Mouse (Mus musculus) kidney, postnatal 4 days (tissue): ENCODE results near the gene Cdkl1.

Experiments
- DNase-seq, 2 experiments: peaks; one replicate each; pipeline ENCODE4 v3.0.0; 2021; ENCODE audit warnings: mixed read lengths in 2 of 2

Cdkl1 gene

DNA sequence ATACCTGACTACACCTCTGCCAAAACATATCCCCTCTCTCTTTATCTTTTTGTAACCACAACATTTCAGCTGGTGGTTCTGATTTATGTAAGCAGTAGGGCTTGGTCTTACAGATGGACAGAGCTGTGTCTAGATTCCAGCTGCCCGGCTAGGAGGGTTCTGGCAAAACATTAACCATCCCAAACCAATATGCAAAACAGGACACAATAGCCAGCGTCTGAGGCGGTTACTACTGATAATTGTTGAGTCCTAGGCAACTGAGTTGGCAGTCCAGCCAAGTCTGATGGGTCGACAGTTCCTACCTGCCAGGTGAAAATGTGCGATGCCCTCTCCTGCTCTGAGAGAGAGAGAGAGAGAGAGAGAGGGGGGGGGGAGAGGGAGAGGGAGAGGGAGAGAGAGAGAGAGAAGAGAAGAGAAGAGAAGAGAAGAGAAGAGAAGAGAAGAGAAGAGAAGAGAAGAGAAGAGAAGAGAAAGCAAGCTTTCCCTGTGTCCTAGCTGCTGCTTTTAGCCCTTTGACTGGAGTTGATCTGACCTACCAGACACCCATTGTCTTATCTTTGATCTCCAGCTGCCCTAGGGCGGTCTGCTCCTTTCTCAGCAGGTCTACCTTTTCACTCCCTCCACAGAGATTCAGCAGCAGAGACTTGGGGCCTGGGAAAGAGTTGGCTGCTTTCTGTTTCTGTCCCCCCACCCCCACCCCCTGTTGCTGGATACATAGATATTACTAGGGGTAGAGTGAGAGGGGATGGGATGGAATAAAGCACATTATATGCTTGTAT, 7.6 kb downstream of the Cdkl1 start:
- peak; percentile 29 to 57 for DNase-seq

DNA sequence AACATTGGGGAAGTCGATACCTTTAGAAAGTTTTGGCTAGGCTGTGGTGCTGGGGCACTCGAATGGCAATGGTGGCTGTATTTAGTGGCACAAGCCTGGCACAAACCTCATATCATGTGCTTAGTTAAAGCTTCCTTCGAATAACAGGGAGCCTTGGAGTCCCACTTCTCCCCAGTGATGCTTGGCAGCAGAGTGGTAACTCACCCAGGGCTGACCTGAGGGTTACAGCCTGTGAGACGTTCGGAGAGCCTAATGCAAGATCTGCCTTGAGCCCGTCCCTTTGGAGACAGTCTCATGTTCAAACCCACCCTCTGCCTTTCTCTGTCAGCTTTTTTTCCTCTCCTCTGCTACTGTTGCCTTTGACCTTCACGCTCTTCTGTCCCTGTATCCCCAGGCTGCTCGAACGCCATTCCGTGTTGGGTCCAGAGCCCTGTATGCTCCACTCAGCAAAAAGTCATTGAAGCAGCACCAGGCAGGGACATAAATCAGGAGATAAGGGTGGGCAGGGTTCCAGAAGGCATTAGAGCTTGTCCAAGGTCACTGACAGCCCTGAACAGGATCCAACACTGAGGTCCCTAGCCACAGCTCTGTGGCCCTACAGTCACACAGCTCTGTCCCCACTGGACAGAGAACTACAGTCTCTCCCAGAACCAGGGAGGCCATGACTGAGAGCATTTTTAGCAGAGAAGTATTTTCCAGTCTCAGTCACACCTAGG, 9.0 kb downstream of the Cdkl1 start:
- DNase-seq, result peak; percentile 79 to 84

DNA sequence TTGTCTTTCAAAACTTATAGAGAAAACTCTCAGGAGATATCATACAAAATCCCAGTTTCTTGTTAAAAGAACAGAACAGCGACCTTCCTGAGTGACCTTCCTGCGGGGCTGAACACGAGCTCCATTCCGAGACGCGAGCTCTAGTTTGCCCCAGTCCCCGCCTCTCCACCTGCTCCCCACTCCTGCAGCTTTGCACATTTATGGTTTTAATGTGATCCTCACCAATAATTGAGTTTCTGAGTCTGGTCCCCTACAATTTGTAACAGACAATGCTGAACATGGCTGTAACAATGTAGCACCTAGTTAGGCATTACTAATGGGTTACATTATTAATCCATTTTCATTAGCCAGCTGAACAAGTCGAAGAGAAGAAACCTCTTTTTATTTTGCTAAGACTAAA, 9.6 kb downstream of the Cdkl1 start:
- DNase-seq, result peak in 1 of 2 experiments; percentile 35

DNA sequence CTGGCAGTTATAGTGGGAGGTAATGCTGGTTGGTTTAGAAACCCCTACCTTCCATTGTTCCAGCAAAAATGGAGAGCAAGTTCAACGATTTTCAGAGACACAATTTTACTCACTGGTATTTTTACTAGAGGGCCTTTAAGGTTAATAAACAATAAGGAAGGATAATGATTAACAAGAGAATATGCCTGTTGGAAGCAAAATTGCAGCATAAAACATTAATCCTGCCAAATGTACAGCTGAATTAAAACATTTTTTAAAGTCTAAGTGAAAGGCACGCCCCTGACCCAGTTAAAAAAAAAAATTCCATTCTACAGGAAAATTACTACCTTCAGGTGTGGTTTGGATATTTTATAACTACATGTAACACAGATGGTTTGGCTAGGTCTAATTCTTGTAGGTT, 13.1 kb downstream of the Cdkl1 start:
- no peak for DNase-seq

DNA sequence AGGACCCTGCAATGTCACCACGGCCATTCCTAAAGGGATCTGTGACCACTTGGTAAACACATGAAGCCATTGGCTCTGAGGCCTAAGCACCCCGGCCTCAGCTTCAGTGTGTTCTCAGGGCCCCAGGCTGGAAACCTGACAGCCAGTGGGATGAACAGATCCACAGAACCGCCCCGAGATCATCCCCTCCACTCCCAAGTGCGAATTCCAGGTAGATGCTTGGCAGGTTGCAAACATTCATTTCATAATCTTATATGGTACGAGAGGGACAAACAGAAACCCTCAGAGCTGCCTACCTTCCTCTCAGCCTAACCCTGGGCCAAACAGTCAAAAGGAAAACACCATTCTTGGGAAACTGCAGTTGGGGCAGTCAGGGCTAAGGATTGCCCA, 13.7 kb downstream of the Cdkl1 start:
- peak in 1 of 2 experiments; percentile 30 for DNase-seq

DNA sequence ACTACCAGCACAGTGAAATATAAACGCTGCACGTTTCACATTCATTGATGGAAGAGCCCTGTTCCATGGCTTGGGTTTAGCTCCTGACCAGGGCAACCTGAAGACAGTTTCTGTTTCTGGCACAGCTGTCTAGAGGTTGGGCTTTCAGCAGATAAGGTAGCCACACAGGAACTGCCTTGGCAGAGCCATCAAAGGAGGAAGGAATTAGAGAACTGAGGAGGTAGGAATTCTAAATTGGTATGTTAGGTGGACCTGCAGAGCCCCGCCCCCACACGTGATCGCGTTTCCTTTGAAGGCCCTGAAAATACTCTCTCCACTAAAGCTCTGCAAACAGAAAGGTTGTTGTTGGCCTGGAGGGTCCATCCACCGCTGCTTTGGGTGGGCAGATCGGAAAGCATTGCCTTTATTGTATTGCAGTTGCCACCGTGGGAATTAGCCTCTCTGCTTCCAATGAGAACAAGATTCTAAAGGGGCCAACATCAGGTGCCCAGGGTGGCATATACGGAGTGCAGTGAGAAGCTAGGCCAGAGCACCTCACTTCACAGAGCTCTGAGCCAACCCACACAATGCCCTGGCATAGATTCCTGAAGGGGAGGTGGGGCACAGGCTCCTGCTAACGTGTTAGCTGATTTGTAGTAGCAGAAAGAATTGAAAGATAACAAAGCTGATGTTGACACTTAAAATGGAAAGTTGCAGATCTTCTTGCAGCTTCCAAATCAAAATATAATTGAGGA, 14.3 kb downstream of the Cdkl1 start:
- DNase-seq, result peak; percentile 53 to 72

DNA sequence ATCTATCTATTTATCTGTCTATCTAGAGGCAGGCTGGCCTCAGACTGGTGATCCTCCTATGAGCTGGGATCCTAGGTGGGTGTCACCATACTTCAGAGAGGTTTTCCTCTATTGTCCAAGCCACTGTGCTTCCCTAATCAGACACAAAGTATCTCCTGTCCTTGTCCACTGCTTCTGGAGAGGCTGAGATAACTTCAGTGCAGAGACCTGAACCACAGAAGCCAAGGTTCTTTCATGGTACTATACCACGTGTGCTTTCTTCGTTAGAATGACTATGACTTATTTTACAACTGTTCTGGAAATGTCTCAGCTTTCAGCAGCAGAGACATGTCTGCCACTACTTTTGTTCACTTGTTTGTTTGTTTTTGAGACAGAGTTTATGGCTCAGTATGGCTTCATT, 22.2 kb downstream of the Cdkl1 start:
- DNase-seq, result no peak

DNA sequence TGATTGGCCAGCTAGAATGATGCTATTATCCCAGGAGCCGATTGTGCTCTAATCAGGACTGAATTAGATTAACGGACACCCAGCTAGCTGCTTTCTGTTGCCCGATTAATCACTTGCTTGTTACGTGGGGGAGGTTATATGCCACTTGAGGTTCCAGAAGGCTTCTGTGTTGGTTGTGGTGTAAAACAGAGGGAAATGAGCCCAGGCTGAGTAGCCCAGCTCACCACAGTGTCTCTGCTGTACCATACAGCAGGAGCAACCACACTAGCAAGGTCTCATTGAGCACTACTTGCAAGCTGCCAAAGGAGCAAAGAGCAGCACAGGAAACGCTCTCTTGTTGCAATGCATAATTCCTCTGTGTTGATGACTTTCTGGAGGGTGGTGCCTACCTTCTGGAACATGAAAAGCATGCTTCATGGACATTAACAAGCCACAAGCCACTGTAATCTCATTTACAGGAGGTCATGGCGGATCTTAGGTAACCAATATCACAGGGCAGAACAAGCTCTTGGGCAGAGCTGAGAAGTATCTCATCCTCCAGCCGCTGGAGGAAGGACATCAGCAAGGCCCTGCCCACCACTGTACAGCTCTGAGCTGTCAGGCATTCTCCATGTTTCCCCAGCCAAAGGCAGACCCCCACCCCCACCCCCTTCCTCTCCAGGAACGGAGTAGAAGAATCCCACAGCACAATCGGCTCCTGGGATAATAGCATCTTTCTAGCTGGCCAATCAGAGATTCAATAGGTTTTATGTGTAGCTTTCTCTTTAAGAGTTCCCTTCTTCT, 23.4 kb downstream of the Cdkl1 start:
- no peak for DNase-seq

DNA sequence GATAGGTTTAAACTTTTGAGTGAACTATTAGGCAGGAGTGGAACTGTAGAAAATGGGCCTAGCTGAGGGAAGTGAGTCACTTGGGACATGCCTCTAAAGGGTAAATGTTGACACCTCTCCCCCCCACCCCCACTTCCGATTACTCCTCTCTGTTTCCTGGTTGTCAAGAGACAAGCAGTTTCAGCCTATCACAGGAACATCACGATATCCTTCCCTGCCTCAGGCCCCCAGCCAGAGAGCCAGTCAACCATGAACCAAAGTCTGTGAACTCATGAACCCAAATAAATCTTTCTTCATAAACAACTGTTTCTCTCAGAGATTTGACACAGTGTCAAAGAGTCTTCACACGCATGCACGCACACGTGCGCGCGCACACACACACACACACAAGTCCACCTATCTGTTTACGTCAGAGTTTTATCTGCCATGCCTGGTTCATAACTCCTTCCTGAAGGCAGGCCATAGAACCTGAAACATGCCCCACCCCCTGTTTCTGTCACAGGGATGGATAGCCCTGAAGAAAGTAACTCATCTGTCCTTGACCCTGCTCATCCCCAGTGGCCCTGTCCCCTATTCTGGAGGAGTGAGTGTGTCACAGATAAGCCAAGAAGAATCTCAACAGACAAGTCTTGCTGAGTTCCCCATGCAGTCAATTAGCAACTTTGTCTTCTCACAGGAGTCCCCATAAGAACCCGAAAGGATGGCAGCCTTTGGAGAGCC, 24.7 kb downstream of the Cdkl1 start:
- peak in 1 of 2 experiments; percentile 64 for DNase-seq

DNA sequence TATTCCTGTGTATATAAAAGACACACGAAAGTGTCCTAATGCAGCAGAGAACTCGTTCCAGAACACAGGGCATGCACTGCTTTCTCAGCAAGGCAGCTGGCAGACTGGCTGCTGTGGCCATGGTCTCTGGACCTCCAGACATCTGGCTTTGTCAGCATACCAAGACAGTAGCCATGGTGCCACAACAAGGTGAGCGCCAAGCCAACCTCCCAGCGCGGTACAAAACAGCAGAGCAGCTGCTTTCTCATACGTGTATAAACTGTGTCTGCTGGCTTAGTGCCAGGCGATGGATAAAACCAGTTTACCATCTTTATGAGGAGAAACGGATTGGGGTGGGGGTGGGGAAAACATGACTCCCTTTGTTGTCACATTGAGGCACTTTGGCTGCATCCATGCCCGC, 25.5 kb downstream of the Cdkl1 start:
- no peak for DNase-seq

DNA sequence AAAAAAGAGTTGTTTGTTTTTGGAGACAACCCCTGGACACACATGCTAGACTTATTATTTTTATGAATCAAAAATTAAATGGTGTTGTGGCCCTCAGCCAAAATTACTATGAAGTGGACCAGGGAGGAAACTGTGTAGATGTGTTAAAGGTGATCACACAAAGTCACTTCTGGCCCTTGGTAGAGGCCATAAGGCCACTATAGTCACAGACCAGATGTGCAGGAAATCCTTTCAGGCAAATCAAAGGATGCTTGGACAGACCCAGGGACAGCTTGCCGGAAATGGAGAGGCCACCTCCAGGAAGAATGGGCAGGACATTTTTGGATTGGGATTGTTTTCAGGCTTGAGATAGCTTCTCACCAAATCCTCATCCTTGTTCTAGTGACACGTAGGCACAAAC, 29.5 kb downstream of the Cdkl1 start:
- no peak for DNase-seq

DNA sequence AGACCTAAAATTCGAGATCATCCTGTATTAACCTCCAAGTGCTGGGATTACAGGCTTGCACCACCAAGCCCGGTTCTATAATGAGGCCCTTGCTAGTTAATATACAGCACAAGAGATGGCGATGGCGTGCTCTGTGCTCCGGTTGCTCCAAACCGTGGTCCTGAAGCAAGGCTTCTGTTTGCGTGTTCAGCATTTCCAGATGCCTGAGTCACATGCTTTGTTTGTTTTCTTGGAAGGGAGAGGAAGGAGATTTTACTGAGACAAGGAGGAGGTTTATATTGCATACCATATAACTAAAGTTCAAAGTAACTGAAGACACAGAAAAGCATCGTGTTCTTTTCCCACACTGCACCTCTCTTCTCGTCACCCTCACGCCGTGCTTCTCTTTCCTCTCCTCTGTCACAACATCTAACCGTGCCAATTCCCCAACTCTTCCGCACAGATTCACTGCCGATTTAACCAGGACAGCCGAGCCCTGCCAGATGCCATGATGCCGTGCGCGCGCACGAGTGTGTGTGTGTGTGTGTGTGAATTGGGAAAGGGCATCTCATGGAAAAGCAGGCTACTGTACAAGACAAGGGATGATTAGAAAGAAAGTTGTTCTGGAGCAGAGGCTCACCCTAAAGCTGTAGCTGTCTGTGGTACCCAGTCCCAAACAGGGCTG, 30.2 kb downstream of the Cdkl1 start:
- DNase-seq, result no peak

DNA sequence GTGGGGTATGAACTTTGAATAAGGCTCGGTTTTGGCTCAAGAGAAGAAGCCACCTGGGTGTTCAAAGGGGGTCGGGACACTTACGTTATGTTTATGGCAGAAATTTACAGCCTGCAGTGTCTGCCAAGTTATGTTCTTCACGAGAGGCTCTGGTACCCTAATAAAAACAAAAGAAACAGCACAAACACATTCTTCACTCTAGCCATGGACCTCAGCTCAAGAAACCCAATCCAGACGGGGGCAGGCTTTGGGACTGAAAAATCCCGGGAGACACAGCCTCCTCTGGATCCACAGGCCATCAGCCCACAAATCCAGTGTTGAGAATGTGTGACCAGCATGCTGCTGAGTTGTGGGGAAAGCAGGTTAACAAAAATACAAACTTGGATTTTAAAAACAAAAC, 31.1 kb downstream of the Cdkl1 start:
- DNase-seq, result no peak

DNA sequence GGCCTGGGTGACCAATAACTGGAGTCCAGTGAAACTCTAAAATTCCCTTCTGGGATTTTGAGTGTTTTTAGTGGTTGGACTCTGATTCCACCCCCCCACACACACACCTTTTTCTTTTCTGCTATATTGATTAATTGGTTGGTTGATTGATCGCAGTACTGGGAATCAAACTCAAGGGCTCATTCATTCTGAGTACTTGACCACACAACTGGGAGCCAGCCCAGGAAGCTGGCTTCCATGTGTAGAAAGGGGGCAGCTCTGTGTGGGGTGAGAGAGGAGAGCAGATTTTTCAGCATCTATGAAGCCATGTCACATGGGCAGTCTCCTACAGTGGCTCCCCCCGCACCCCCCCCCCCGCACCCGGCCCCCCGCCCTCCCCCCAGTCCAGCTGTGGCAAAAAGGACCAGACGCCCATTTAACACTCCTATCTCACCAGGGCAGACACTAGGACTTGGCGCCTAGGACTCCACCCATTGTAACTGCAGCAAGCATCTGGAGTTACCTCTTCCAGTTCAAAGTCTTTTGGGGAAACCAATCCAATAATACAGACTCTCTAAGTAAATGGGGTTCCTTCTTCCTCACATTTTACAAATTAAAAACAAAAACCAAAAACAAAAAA, 31.7 kb downstream of the Cdkl1 start:
- DNase-seq, result no peak

DNA sequence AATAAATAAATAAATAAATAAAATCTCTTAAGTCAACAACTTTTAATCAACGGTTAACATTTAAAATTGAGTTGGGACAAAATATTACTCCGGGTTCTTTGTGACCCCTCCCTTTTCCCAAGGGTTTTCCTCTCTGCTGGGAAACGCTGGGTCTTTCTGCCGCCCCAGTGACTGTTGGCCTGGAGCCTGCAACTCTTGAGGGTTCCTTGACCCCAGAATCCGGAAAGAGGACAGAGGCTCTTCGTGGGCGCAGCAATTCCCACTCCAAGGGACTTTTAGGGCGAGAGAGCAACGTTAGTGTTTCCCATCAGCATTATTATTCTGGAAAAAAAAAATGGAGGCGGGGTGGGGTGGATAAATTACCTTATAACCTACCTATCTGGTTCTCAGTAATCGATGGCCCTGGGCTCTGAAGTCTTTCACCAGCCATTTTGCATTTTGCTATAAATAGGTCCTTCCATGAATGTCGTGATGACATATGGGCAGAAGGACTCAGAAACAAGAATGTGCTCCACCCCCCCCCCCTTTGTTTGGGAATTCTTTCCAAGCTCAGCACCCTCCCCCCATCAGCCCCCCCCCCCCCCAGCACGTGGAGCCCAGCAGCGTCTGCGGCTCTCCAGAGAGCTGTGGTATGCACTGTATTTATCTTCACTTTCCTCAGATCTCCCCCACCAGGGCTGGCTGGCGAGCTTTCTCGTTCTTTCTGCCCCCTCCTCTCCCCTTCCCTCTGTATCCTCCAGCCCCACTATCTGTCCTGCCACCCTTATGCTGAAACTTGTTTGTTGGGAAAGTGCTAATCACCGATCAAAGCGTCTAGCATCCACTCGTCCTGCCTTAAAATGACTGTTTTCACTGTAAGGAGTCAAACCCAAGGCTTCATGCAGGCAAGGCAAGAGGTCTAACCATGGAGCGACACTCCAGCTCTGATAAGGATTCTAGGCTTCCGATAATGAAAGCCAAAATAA, 32.6 kb downstream of the Cdkl1 start:
- DNase-seq, result peak; percentile 58 to 67

DNA sequence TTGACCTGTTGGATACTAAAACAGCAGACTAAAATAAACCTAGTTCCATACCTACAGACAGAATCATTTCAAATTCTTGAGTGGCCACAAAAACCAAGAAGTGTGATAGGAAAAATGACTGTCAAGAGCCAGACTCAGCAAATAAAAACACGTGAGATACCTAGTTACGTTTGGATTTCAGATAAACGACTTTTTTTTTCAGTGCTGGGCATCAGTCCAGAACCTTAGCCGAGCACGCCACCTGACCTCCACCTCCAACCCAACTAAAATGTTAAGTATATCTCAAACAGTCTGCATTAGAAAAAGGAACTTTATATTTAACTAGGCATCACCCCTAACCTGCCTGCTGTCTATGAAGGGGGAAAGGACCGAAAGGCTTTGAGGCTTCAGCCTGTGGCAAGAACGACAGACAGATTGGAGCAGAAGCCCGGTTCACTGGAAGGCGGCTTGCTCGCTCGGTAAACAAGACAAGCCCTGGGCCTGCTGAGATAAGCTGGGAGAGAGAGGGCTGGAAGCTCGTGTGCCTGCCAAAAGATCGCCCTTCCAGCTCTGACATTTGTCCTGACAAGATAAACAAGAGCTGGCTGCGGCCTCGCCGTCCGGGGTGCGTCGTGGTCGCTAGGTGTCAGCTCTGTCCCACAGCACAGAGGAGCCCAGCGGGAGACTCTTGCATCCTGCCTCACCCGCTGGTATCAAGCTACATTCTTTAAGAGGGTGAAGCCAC, 33.5 kb downstream of the Cdkl1 start:
- peak; percentile 83 to 89 for DNase-seq

DNA sequence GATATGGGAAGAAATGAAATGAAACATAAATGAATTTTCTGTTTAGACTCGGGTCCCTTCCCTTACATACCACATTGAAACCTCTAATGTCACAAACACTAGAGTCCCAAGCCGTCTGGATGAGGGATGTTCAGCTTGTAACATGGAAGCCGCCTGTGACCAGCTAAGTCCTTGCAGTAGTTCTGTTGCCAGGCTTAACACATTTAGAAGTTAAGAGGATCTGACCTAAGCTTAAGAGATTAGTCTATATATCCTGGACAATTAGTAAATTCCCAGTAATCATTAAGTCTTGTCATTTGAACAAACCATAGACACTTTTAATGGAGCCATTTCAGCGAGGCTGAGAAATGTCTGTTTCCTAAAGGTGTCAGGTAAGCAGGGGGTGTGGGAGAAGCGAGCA, 35.1 kb downstream of the Cdkl1 start:
- no peak for DNase-seq

DNA sequence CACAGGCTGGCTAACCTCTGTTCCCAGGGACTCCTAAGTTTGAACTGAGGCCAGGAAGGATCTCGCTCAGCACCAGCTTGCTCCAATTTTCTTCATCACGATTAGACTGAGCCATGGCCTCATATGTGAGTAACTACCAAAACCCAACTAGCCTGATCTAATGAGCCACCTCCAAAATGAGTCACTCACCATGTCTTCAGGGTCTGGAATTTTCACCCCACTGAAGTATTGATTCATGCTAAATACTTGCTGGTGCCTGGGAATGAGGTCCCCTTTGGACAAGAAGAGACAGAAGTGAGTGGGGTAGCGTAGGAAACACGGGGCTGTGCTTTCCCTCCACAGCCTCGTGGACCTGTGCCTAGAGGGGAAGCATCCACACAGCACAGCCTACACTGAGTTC, 37.1 kb downstream of the Cdkl1 start:
- no peak for DNase-seq

DNA sequence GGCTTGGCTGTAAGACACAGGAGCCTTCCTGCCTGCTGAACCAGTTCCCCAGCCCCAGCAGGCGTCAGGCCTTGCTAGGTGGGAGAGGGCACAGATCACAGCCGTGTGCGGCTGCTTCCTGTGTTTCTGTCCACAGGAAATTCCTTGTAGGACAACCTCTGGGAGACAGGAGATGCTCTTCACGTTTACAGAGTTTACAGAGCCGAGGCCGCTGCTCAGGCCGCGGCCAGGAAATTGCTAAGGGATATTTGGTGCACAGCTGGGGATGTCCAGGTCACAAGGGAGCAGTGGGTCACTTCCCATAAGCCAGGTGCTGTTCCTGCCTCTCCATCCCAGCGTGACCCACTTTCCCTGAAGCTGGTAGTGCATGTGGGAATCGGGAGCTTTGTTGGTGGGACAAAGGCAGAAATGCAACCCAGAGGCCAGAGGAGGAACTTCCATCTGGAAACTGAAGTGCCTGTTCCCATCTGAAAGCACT, 39.2 kb downstream of the Cdkl1 start:
- peak; percentile 53 to 72 for DNase-seq
